Mouse (Mus musculus): ENCODE results near the gene Smok3b.

The Smok3b gene

GRCm38 (mm10) chr5:138086842-138087241 is 65.6 kb downstream of the Smok3b start:
- no peak for DNase-seq

GRCm38 (mm10) chr5:138088366-138088765 is 67.1 kb downstream of the Smok3b start:
- no peak for DNase-seq

GRCm38 (mm10) chr5:138089108-138089551 is 67.9 kb downstream of the Smok3b start:
- no peak for DNase-seq

GRCm38 (mm10) chr5:138090271-138090670 is 69.0 kb downstream of the Smok3b start:
- DNase-seq, result peak; percentile 30 to 35

GRCm38 (mm10) chr5:138090737-138091136 is 69.5 kb downstream of the Smok3b start:
- DNase-seq, result no peak

GRCm38 (mm10) chr5:138092771-138093170 is 71.5 kb downstream of the Smok3b start:
- DNase-seq, result no peak

- no peak for DNase-seq
These were observed 73.2 kb downstream of the Smok3b start for GRCm38 (mm10) chr5:138094474-138094873.
